Mouse (Mus musculus) layer of hippocampus, adult 18-20 months (tissue): ENCODE measurements around the gene Arid3b. TPM values are rescaled to one million over a fixed set of nuclear protein-coding genes. Genes with fewer than 3 reads are reported as not detected.

Experiments
- DNase-seq, 2 experiments: peaks; one replicate each; pipeline ENCODE4 v3.0.0; 2022; ENCODE audit warnings: low spot score in 2 of 2
- total RNA-seq, 2 experiments: library from RNA; stranded (reverse); gene quantifications; 2 replicates each; pipeline ENCODE4 v1.2.3; 2021

Arid3b gene
- total RNA-seq, 2 experiments from 2014 or later = 6.7 to 7.4 TPM

- no peak for DNase-seq
These were observed 85.7 kb downstream of the Arid3b start for GRCm38 (mm10) chr9:57750901-57751300.

GRCm38 (mm10) chr9:57748831-57749230, 87.8 kb downstream of the Arid3b start:
- DNase-seq = no peak

- peak in 1 of 2 experiments; percentile 34 for DNase-seq
These were observed 88.5 kb downstream of the Arid3b start for GRCm38 (mm10) chr9:57748137-57748536.

GRCm38 (mm10) chr9:57747067-57747466, 89.5 kb downstream of the Arid3b start:
- DNase-seq = no peak

GRCm38 (mm10) chr9:57744462-57745091, 92.0 kb downstream of the Arid3b start:
- peak in 1 of 2 experiments; percentile 72 for DNase-seq

Other genes with a start within 250 kb of the Arid3b start
- gene Ulk3, start 247.3 kb downstream of the Arid3b start, total RNA-seq = 10 to 100 TPM; 24.0 to 32.2 TPM
- gene Cplx3, start 230.5 kb downstream of the Arid3b start, total RNA-seq = 1 to 10 TPM; 1.9 to 4.7 TPM
- not detected for gene Lman1l, start 216.0 kb downstream of the Arid3b start, total RNA-seq
- 10 to 100 TPM; 36.4 to 37.1 TPM for gene Csk, start 183.2 kb downstream of the Arid3b start, total RNA-seq
- not detected for gene Cyp1a2, start 153.1 kb downstream of the Arid3b start, total RNA-seq
- gene Cyp1a1, start 148.9 kb downstream of the Arid3b start, total RNA-seq = under 1 TPM; 0.12 to 0.13 TPM
- gene Edc3, start 128.3 kb downstream of the Arid3b start, total RNA-seq = 10 to 100 TPM; 14.7 to 14.8 TPM
- 10 to 100 TPM; 75.3 to 76.6 TPM for gene Clk3, start 70.9 kb downstream of the Arid3b start, total RNA-seq
- gene Ubl7, start 74.2 kb upstream of the Arid3b start, total RNA-seq = 100 to 1,000 TPM in 1 of 2 experiments, 10 to 100 TPM in 1; 98.1 to 105 TPM
- gene Sema7a, start 103.3 kb upstream of the Arid3b start, total RNA-seq = 10 to 100 TPM; 85.7 to 96.3 TPM
- gene Cyp11a1, start 169.6 kb upstream of the Arid3b start, total RNA-seq = 1 to 10 TPM in 1 of 2 experiments, under 1 TPM in 1; 0.94 to 1.7 TPM
- 10 to 100 TPM; 18.2 to 18.4 TPM for gene Stra6, start 227.0 kb upstream of the Arid3b start, total RNA-seq